Mouse (Mus musculus): Measurements from ENCODE around the gene Krtap6-2. TPM values are rescaled to one million over a fixed set of nuclear protein-coding genes. Genes with fewer than 3 reads are reported as not detected.

The Krtap6-2 gene
- total and polyA plus RNA-seq, 3 experiments: not detected

- Histone ChIP-seq H3K9ac (ENCODE audit: insufficient read depth, low read depth) (no peak overlapping the region), H3K9me3 (replicated peaks; ENCODE audit: low read length) (peaks cover 43% of the 10 kb centered on the region), H3K27ac (ENCODE audit: insufficient read depth, low read depth) (no peak overlapping the region), H3K79me2 (replicated peaks; ENCODE audit: control insufficient read depth, extremely low read depth, insufficient read depth, poor library complexity, severe bottlenecking) (no peaks in the 10 kb centered on the region), H3K36me3 (replicated peaks in 1 of 2; ENCODE audit: control insufficient read depth in 1 of 2, insufficient read depth in 1 of 2, low read length in 1 of 2) (no peaks in the 10 kb centered on the region), H3K27me3 (replicated peaks) (no peaks in the 10 kb centered on the region), H3K4me3 (replicated peaks in 1 of 3; ENCODE audit: low read depth in 2 of 3, low read length in 2 of 3, poor library complexity in 1 of 3) (no peak overlapping the region), H3K4me1 (ENCODE audit: control insufficient read depth in 1 of 2, insufficient read depth in 2 of 2) (no peaks in the 10 kb centered on the region), H3K4me2 (ENCODE audit: insufficient read depth, low read depth, poor library complexity, severe bottlenecking) (no peak overlapping the region)
- in situ Hi-C loops (cut with MboI; ENCODE audit: low pct_ligation_motif_present, low pct_unique_long_range_greater_than_20kb, low sequenced_read_pairs) (no loop called here), dilution Hi-C loops (cut with MboI; ENCODE audit: extremely low pct_ligation_motif_present, extremely low pct_unique_long_range_greater_than_20kb, low sequenced_read_pairs) (no loop called here)
- DNase-seq (ENCODE audit: extremely low read depth): no peak
- no peak for TF ChIP-seq CHD1 (IDR thresholded peaks at IDR 0.05; ENCODE audit: low read depth, low read length)
- no peak for TF ChIP-seq SMC3 (IDR thresholded peaks at IDR 0.05; ENCODE audit: low read depth, low read length)
- no peak for TF ChIP-seq ZC3H11A (IDR thresholded peaks at IDR 0.05; ENCODE audit: low read depth, low read length)
- TF ChIP-seq MEF2A (IDR thresholded peaks at IDR 0.05; ENCODE audit: borderline replicate concordance, low read depth, low read length): no peak
- no peak for TF ChIP-seq GABPA (IDR thresholded peaks at IDR 0.05; ENCODE audit: insufficient replicate concordance, low read depth, low read length)
- TF ChIP-seq ZMIZ1 (IDR thresholded peaks at IDR 0.05; ENCODE audit: low read depth, low read length): no peak
- no peak for TF ChIP-seq SIN3A (IDR thresholded peaks at IDR 0.05; ENCODE audit: low read length)
- no peak for TF ChIP-seq CTCF (conservative IDR thresholded peaks at IDR 0.05 in 1 of 2, IDR thresholded peaks at IDR 0.05 in 1 of 2; ENCODE audit: low read depth in 2 of 2, low read length in 2 of 2)
- no peak for TF ChIP-seq NRF1 (IDR thresholded peaks at IDR 0.05; ENCODE audit: low read depth, low read length)
- no peak for TF ChIP-seq UBTF (IDR thresholded peaks at IDR 0.05; ENCODE audit: low read depth, low read length)
- no peak for TF ChIP-seq JUND (conservative IDR thresholded peaks at IDR 0.05; ENCODE audit: low read depth, low read length)
- no peak for TF ChIP-seq ETS1 (conservative IDR thresholded peaks at IDR 0.05; ENCODE audit: low read depth, low read length)
- no peak for TF ChIP-seq NELFE (IDR thresholded peaks at IDR 0.05; ENCODE audit: low read depth, low read length)
- no peak for TF ChIP-seq POLR2AphosphoS2 (IDR thresholded peaks at IDR 0.05; ENCODE audit: low read depth, low read length)
- TF ChIP-seq USF1 (IDR thresholded peaks at IDR 0.05; ENCODE audit: low read depth, low read length): no peak
- no peak for TF ChIP-seq E2F4 (IDR thresholded peaks at IDR 0.05; ENCODE audit: insufficient replicate concordance, low read depth, low read length)
- no peak for TF ChIP-seq JUN (IDR thresholded peaks at IDR 0.05; ENCODE audit: insufficient read depth, low read depth, low read length)
These were observed 9.4 kb downstream of the Krtap6-2 start for GRCm38 (mm10) chr16:89410345-89411068.

GRCm38 (mm10) chr16:89403768-89404167 is 16.1 kb downstream of the Krtap6-2 start, which contains the start of gene Krtap21-1:
Gene Krtap21-1, minus strand, starts transcription at chr16:89403868.
- dilution Hi-C loops (cut with MboI; ENCODE audit: extremely low pct_ligation_motif_present, extremely low pct_unique_long_range_greater_than_20kb, low sequenced_read_pairs): no loop called here
- no peaks in the 10 kb centered on the region for H3K27me3 ChIP-seq (replicated peaks)

More at GRCm38 (mm10) chr16:89403768-89404167, 16.1 kb downstream of the Krtap6-2 start, which contains the start of gene Krtap21-1:
- Histone ChIP-seq H3K4me1 (ENCODE audit: control insufficient read depth in 1 of 2, insufficient read depth in 2 of 2) (no peaks in the 10 kb centered on the region), H3K9me3 (replicated peaks; ENCODE audit: low read length) (peaks cover 56% of the 10 kb centered on the region), H3K36me3 (replicated peaks in 1 of 2; ENCODE audit: control insufficient read depth in 1 of 2, insufficient read depth in 1 of 2, low read length in 1 of 2) (no peaks in the 10 kb centered on the region), H3K79me2 (replicated peaks; ENCODE audit: control insufficient read depth, extremely low read depth, insufficient read depth, poor library complexity, severe bottlenecking) (no peaks in the 10 kb centered on the region), H3K27ac (ENCODE audit: insufficient read depth, low read depth) (no peak within 1 kb of the TSS), H3K9ac (ENCODE audit: insufficient read depth, low read depth) (no peak within 1 kb of the TSS), H3K4me2 (ENCODE audit: insufficient read depth, low read depth, poor library complexity, severe bottlenecking) (no peak within 1 kb of the TSS), H3K4me3 (replicated peaks in 1 of 3; ENCODE audit: low read depth in 2 of 3, low read length in 2 of 3, poor library complexity in 1 of 3) (no peak within 1 kb of the TSS)
- TF ChIP-seq ZC3H11A (IDR thresholded peaks at IDR 0.05; ENCODE audit: low read depth, low read length): no peak
- TF ChIP-seq SMC3 (IDR thresholded peaks at IDR 0.05; ENCODE audit: low read depth, low read length): no peak
- no peak for TF ChIP-seq GABPA (IDR thresholded peaks at IDR 0.05; ENCODE audit: insufficient replicate concordance, low read depth, low read length)
- no peak for TF ChIP-seq RAD21 (IDR thresholded peaks at IDR 0.05; ENCODE audit: low read depth, low read length)
- no peak for TF ChIP-seq ZMIZ1 (IDR thresholded peaks at IDR 0.05; ENCODE audit: low read depth, low read length)
- TF ChIP-seq CHD1 (IDR thresholded peaks at IDR 0.05; ENCODE audit: low read depth, low read length): no peak
- no peak for TF ChIP-seq MAZ (IDR thresholded peaks at IDR 0.05; ENCODE audit: low read depth, low read length)
- no peak for TF ChIP-seq JUND (conservative IDR thresholded peaks at IDR 0.05; ENCODE audit: low read depth, low read length)
- TF ChIP-seq E2F4 (IDR thresholded peaks at IDR 0.05; ENCODE audit: insufficient replicate concordance, low read depth, low read length): no peak
- no peak for TF ChIP-seq SIN3A (IDR thresholded peaks at IDR 0.05; ENCODE audit: low read length)
- no peak for TF ChIP-seq NRF1 (IDR thresholded peaks at IDR 0.05; ENCODE audit: low read depth, low read length)
- no peak for TF ChIP-seq UBTF (IDR thresholded peaks at IDR 0.05; ENCODE audit: low read depth, low read length)
- TF ChIP-seq TCF12 (IDR thresholded peaks at IDR 0.05; ENCODE audit: low read depth, low read length): no peak
- no peak for TF ChIP-seq ELF1 (IDR thresholded peaks at IDR 0.05; ENCODE audit: low read depth, low read length)
- no peak for TF ChIP-seq ZKSCAN1 (IDR thresholded peaks at IDR 0.05; ENCODE audit: borderline replicate concordance, low read depth, low read length)
- no peak for TF ChIP-seq CTCF (conservative IDR thresholded peaks at IDR 0.05 in 1 of 2, IDR thresholded peaks at IDR 0.05 in 1 of 2; ENCODE audit: low read depth in 2 of 2, low read length in 2 of 2)
- TF ChIP-seq KAT2A (IDR thresholded peaks at IDR 0.05; ENCODE audit: insufficient replicate concordance, low read length): no peak
- no peak for TF ChIP-seq BHLHE40 (IDR thresholded peaks at IDR 0.05; ENCODE audit: low read depth, low read length)
- in situ Hi-C loops (cut with MboI; ENCODE audit: low pct_ligation_motif_present, low pct_unique_long_range_greater_than_20kb, low sequenced_read_pairs): no loop called here
- DNase-seq (ENCODE audit: extremely low read depth): no peak

All from CH12.LX (cell line).